Mouse (Mus musculus): ENCODE results near the gene Cdhr5. TPM values are rescaled to one million over a fixed set of nuclear protein-coding genes. Genes with fewer than 3 reads are reported as not detected.

Gene Cdhr5
- polyA plus RNA-seq, 1 experiment from 2014 or later, result not detected

DNA sequence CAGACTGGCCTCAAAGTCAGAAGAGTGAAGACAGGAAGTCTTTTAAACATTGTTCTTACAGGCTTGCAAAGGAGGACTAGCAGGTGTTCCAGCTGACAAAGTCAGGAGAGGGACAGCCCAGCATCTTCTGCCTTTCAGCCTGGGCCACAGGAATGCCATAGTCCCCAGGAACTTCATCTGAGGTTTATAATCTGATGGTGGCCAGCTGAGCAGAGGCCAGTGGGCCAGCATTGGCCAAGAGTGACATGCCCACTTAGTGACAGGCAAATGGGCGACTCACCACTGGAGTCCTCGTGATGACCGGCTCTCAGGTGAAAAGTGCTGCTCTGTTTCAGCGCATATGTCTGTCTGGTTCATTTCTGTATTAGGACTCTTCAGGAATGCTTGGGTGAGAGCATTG lies 46.0 kb downstream of the Cdhr5 start:
- WGBS, result 96% methylated on average over 4 of the region's 4 CpGs
- H3K9ac ChIP-seq, result no peak overlapping the region
- H3K4me2 ChIP-seq, result peak overlapping the region; percentile 95; the same call in 1 of the 2 replicates

GRCm38 (mm10) chr7:141229702-141230101 lies 46.9 kb downstream of the Cdhr5 start:
- Histone ChIP-seq H3K4me1 (peaks cover 24% of the 10 kb centered on the region), H3K27ac (no peak overlapping the region), H3K4me3 (replicated peaks) (peak overlapping the region; percentile 99), H3K27me3 (no peaks in the 10 kb centered on the region), H3K9me3 (no peaks in the 10 kb centered on the region), H3K9ac (peak overlapping the region; percentile 96), H3K4me2 (peak overlapping the region; percentile 95), H3K36me3 (replicated peaks) (peaks cover 43% of the 10 kb centered on the region)
- no peak for ATAC-seq (ENCODE audit: low FRiP score)
- 72% methylated on average over 6 of the region's 6 CpGs for WGBS

More for the DNA sequence above, 46.0 kb downstream of the Cdhr5 start:
- Histone ChIP-seq H3K36me3 (replicated peaks) (peaks cover 51% of the 10 kb centered on the region), H3K27me3 (no peaks in the 10 kb centered on the region), H3K4me1 (peaks cover 24% of the 10 kb centered on the region), H3K9me3 (no peaks in the 10 kb centered on the region), H3K27ac (no peak overlapping the region), H3K4me3 (replicated peaks) (peak overlapping the region; percentile 99; the same call in 1 of the 2 replicates)
- no peak for ATAC-seq (ENCODE audit: low FRiP score)

DNA sequence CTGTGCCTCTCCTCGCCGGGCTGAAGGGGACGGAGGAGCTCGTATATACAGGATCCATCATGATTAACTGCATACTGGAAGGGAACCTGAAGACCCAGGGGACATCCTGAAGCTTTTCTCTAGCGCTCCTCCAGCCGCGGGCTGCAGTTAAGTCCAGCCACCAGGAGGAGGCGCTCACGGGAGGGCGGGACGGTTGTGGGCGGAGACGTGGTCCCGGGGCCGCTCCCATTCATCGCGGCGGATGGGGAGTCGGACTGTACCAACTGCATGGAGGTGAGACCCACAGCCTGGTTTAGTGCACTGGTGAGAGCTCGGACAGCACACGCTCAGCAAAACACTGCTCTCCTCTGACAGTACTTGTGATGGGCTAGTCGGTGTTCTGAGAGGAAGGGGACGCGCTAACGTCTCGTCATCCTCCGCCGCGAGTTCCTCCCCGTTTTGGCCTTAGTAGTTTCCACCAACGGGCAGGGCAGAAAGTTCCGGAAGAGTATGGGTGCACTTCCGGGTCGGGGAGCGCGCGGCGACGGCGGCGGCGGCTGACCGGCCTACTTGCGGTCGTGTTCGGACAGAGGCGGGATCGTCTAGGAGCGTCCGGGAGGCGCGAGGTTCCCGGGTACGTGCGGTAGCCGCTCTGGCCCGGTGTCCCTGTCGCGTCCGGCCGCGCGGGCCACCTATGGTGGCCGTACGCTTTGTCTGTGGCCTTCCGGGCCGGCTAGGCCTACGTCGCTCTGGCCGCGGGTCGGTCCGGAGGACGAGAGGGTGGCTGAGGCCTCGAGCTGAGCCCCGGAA lies 48.1 kb downstream of the Cdhr5 start, which contains the start of gene Phrf1:
Gene Phrf1 (plus strand): TSS at position 506 of the 789 bp plus-strand sequence.
- H3K4me1 ChIP-seq, result peaks cover 24% of the 10 kb centered on the region
- ATAC-seq (ENCODE audit: low FRiP score), result peak; percentile 93
- H3K27me3 ChIP-seq, result no peaks in the 10 kb centered on the region
- H3K27ac ChIP-seq, result peak within 1 kb of the TSS; percentile 92
- H3K4me2 ChIP-seq, result peak within 1 kb of the TSS; percentile 95
- H3K9me3 ChIP-seq, result no peaks in the 10 kb centered on the region
- H3K36me3 ChIP-seq (replicated peaks), result peaks cover 31% of the 10 kb centered on the region
- H3K4me3 ChIP-seq (replicated peaks), result peak within 1 kb of the TSS; percentile 99
- H3K9ac ChIP-seq, result peak within 1 kb of the TSS; percentile 96
- WGBS, result under 1% methylated on average over 76 of the region's 76 CpGs

DNA sequence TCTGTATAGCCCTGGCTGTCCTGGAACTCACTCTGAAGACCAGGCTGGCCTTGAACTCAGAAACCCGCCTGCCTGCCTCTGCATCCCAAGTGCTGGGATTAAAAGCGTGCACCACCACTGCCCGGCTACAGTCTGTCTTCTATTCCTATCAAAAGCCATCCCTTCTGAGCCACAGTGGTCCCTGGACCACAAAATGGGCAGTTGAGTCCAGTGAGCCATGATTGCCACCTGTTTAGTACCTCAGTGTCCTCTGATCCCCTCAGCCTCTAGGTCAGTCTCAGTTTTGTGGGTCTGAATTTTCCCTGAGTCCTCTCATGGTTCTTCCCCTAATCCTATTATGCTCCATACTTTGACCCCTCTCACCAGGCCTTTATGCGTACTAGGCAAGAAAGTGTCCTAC lies 48.8 kb downstream of the Cdhr5 start:
- 75% methylated on average over 4 of the region's 4 CpGs for WGBS
- Histone ChIP-seq H3K9ac (0 out of 2 replicates have a peak overlapping the region, but pooled peaks have one; percentile 96), H3K27me3 (no peaks in the 10 kb centered on the region), H3K4me1 (peaks cover 25% of the 10 kb centered on the region), H3K36me3 (replicated peaks) (peaks cover 24% of the 10 kb centered on the region), H3K27ac (peak overlapping the region; percentile 92), H3K9me3 (no peaks in the 10 kb centered on the region), H3K4me2 (peak overlapping the region; percentile 95), H3K4me3 (replicated peaks) (no peak overlapping the region)
- no peak for ATAC-seq (ENCODE audit: low FRiP score)

DNA sequence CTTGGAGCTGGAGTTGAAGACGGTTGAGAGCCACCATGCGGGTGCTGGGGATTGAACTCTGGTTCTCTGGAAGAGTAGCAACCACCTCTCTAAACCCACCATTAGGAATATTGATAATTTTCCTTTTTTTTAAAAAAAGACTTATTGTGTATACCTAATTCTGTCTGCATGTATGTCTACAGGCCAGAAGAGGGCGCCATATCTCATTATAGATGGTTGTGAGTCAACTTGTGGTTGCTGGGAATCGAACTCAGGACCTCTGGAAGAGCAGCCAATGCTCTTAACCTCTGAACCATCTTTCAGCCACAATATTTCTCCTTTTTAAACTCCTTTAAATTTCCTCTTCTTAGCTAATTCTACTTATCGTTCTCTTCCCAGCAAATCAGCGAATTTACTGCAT lies 50.1 kb downstream of the Cdhr5 start:
- Histone ChIP-seq H3K4me1 (peaks cover 35% of the 10 kb centered on the region), H3K9me3 (no peaks in the 10 kb centered on the region), H3K36me3 (replicated peaks) (peaks cover 11% of the 10 kb centered on the region), H3K9ac (no peak overlapping the region), H3K27me3 (no peaks in the 10 kb centered on the region), H3K4me3 (replicated peaks) (no peak overlapping the region), H3K4me2 (no peak overlapping the region), H3K27ac (no peak overlapping the region)
- WGBS, result 83% methylated on average over 6 of the region's 6 CpGs
- ATAC-seq (ENCODE audit: low FRiP score), result no peak

DNA sequence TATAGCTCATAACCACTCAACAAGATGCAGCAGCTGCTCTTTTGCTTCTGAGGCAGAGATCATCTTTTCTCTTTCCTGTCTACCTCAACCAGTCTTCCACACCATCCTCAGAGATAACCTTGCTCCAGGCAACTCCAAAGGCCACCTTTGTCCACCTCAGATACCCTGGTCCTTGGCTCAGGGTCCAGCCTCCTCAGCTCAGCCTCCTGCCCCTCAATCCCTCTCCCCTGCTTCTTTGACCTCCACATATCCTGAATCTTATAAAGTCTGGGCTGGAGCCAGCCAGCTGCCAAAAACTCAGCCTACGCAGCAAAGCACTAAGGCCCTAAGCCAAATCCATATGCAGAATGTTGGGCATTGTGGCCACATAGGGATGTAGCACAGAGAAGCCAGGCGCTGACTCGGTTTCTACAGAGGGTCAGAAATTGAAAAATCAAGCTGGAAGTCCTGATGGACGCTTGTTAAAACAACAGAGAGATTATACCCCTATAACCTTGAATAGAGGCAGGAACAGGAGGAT lies 53.8 kb downstream of the Cdhr5 start:
- Histone ChIP-seq H3K4me1 (peaks cover 23% of the 10 kb centered on the region), H3K4me2 (peak overlapping the region; percentile 85; the same call in 1 of the 2 replicates), H3K4me3 (replicated peaks) (no peak overlapping the region), H3K9me3 (no peaks in the 10 kb centered on the region), H3K27me3 (no peaks in the 10 kb centered on the region), H3K9ac (no peak overlapping the region), H3K36me3 (replicated peaks) (peaks cover 18% of the 10 kb centered on the region), H3K27ac (peak overlapping the region; percentile 86)
- 95% methylated on average over 4 of the region's 4 CpGs for WGBS
- no peak for ATAC-seq (ENCODE audit: low FRiP score)

DNA sequence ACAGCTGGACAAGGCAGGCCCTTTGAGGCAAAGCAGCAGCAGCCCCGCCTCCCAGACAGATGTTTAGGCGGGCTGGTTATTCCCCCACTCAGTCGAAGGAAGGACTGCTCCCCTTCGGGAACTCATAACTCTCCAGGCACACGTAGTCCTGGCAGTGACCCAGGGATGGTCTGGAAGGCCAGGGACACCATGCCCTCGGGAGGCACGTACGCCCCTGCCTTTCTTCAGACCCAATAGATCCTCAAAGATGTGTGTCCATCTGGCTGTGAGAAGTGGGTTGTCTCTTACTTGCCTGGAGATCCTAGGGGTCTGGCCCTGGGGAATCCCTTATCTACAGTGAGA lies 54.5 kb downstream of the Cdhr5 start:
- Histone ChIP-seq H3K4me3 (replicated peaks) (peak overlapping the region; percentile 46), H3K27ac (peak overlapping the region; percentile 86), H3K9ac (peak overlapping the region; percentile 34; the same call in 1 of the 2 replicates), H3K4me1 (peaks cover 27% of the 10 kb centered on the region), H3K27me3 (no peaks in the 10 kb centered on the region), H3K9me3 (no peaks in the 10 kb centered on the region), H3K4me2 (peak overlapping the region; percentile 85), H3K36me3 (replicated peaks) (peaks cover 25% of the 10 kb centered on the region)
- ATAC-seq (ENCODE audit: low FRiP score), result no peak
- WGBS, result 11% methylated on average over 8 of the region's 8 CpGs

DNA sequence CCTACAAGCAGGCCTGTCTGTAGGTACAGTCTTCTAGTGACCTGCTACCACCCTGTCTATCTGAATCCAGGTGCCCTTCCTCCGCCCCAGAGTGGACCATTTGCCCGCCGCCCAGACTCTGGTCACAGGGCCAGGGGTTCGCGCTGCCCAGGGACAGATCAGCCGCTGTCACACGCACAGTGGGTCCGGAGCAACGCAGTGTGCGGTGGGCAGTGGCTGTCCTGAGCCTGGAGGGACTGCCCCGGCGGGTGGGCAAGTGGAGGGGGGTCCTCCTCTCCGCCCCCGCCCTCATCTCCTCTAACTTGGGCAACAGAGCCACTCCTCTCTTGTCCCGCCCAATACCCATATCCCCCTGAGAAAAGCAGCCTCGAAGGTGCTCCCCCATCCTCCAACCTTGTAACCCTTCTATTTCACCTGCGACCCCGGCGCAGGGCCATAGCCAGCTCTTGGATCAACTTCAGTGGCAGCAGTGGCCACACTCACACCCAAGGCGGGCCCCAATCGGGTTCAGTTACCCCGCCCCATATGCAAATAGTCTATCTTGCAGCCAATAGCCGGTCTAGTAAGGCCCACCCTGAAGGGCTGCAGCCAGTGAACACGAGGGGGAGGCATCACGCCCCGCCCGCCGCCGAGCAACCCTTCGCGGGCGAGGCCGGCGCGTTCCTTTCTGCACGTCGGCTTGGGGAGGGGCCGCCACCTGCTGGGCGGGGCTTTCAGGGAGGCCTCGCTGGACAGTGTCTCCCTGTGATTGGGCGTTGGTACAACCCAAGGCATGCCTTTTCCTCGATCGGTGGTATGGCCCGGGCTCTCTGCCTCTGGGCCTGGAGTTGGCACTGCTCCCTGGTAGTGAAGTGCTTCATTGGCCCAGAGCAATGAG lies 55.1 kb downstream of the Cdhr5 start:
- peak overlapping the region; percentile 85 for H3K4me2 ChIP-seq
- peak overlapping the region; percentile 67 for H3K9ac ChIP-seq
- H3K4me1 ChIP-seq, result peaks cover 33% of the 10 kb centered on the region
- H3K27me3 ChIP-seq, result no peaks in the 10 kb centered on the region
- H3K4me3 ChIP-seq (replicated peaks), result peak overlapping the region; percentile 46
- peaks cover 25% of the 10 kb centered on the region for H3K36me3 ChIP-seq (replicated peaks)
- ATAC-seq (ENCODE audit: low FRiP score), result peak; percentile 97
- H3K9me3 ChIP-seq, result no peaks in the 10 kb centered on the region
- WGBS, result 1% methylated on average over 44 of the region's 44 CpGs
- peak overlapping the region; percentile 86 for H3K27ac ChIP-seq

- no peaks in the 10 kb centered on the region for H3K27me3 ChIP-seq
- H3K4me1 ChIP-seq, result peaks cover 39% of the 10 kb centered on the region
- 80% methylated on average over 1 of the region's 1 CpGs for WGBS
- no peak overlapping the region for H3K4me3 ChIP-seq (replicated peaks)
- no peak overlapping the region for H3K27ac ChIP-seq
- peaks cover 25% of the 10 kb centered on the region for H3K36me3 ChIP-seq (replicated peaks)
- peak overlapping the region; percentile 85 for H3K4me2 ChIP-seq
- H3K9me3 ChIP-seq, result no peaks in the 10 kb centered on the region
- ATAC-seq (ENCODE audit: low FRiP score), result no peak
- H3K9ac ChIP-seq, result 0 out of 2 replicates have a peak overlapping the region, but pooled peaks have one; percentile 67
Measured at GRCm38 (mm10) chr7:141220377-141220776, 56.2 kb downstream of the Cdhr5 start.

GRCm38 (mm10) chr7:141219558-141220099 lies 57.0 kb downstream of the Cdhr5 start:
- H3K9ac ChIP-seq, result no peak overlapping the region
- 93% methylated on average over 1 of the region's 1 CpGs for WGBS
- peaks cover 25% of the 10 kb centered on the region for H3K36me3 ChIP-seq (replicated peaks)
- peaks cover 45% of the 10 kb centered on the region for H3K4me1 ChIP-seq
- no peak for ATAC-seq (ENCODE audit: low FRiP score)
- peak overlapping the region; percentile 31; the same call in 1 of the 2 replicates for H3K27ac ChIP-seq
- H3K4me2 ChIP-seq, result no peak overlapping the region
- H3K4me3 ChIP-seq (replicated peaks), result no peak overlapping the region
- no peaks in the 10 kb centered on the region for H3K9me3 ChIP-seq
- H3K27me3 ChIP-seq, result no peaks in the 10 kb centered on the region

Measured in forebrain, embryonic 12.5 days (tissue).